Mouse (Mus musculus) brown adipose tissue, adult 24 weeks (tissue): ENCODE data around the gene Tinagl1. TPM values are rescaled to one million over a fixed set of nuclear protein-coding genes. Genes with fewer than 3 reads are reported as not detected.

Source experiments
- H3K27ac ChIP-seq: fragments of 200-500 bp; replicated peaks from 2 replicates; pipeline ENCODE4 v1.5.1; 2012; ENCODE audit warnings: low read depth, mild to moderate bottlenecking, low read length
- H3K4me1 ChIP-seq: fragments of 200-500 bp; 2 replicates; pipeline ENCODE4 v1.6.1; 2012; ENCODE audit warnings: low read length, mixed read lengths; ENCODE audit not compliant: control insufficient read depth, insufficient read depth, insufficient read length
- H3K4me3 ChIP-seq: fragments of 200-500 bp; 2 replicates; pipeline ENCODE4 v1.5.1; 2012; ENCODE audit warnings: low read depth, mild to moderate bottlenecking, low read length, moderate library complexity; ENCODE audit not compliant: insufficient read depth
- polyA plus RNA-seq: library from polyadenylated mRNA; stranded (reverse); fragments of >200 nt; gene quantifications from 2 replicates; pipeline ENCODE4 v1.2.4, GENCODE M21; 2012; ENCODE audit not compliant: missing spikeins, insufficient read depth, insufficient read length

Tinagl1 gene
- polyA plus RNA-seq, result 30.1 and 32.4 TPM in 2 replicates

DNA sequence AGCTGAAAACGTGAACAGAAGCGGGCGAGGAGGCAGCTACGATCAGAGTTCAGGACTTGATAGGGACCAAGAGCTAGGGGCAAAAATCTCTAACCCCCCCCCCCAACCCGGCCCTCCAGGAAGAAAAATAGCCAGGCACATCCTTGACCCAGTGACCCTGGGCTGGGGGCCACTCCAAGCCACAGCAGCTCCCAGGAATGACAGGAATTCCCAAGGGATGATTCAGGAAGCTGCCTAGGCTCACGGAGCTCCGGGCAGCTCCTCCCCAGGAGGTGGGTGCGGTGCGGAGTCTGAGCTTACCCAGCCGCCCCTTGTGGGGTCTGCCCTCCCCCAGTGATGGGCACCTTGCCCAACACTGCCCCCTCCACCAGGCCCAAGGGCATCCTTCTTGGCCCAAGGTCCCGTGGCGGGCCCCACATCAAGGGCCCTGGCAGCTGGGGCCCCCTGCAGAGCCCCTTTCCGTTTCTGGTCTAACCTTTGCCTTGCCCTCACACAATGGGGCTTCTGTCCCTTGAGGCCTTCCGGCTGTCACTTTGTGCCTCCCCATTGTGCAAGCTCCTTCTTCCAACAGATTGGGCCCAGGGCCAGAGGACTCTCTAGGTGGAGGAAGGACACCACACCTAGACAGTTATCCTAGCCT is at the start of gene Tinagl1:
Tinagl1 (minus strand) TSS at position 51 of the 640 bp plus-strand sequence.
- peak within 1 kb of the TSS; percentile 98 for H3K27ac ChIP-seq
- peaks cover 30% of the 10 kb centered on the region for H3K4me1 ChIP-seq
- peak within 1 kb of the TSS; percentile 66 for H3K4me3 ChIP-seq

DNA sequence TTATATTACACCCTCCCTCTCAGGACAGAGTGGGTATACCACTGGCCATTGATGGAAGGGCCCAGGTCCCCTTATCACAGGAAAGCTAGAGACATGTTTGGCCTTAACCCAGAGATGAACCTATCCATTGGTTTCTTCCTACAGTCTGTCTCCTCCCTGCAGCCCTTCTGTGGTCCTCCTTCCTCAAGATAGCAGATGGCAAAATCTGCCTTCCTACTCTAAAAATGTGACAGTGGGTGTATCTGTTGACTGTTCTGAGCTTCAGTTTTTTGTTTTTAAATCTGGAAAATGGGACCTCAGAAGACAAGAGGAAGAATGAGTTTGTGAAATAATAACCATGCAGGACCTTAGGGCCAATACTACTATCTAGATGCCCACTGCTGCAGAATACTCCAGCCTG is 49.1 kb upstream of the Tinagl1 start:
- no peak overlapping the region for H3K27ac ChIP-seq
- H3K4me3 ChIP-seq, result no peak overlapping the region
- H3K4me1 ChIP-seq, result no peaks in the 10 kb centered on the region

DNA sequence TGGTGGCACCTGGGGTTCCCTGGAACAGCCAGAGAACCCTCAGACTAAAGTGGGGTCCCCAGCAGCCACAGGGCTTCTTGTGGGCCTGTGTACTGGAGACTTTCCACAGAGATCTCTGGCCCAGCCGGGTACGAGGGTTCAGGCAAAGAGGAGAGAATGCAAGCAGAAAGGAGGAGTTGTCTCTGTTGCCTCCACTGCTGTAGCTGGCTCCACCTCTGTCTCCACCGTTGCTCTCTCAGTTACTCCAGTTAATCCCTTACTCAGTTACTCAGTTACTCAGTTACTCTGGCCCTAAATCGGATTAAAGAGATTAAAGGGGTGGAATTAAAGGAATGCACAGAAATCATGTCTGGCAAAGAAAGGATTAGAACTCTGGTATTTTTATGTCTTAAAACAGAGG is 47.3 kb upstream of the Tinagl1 start, which contains the start of gene Gm853:
Gm853 (minus strand) TSS at position 223 of the 400 bp plus-strand sequence.
- Histone ChIP-seq H3K27ac (no peak within 1 kb of the TSS), H3K4me3 (no peak within 1 kb of the TSS), H3K4me1 (no peaks in the 10 kb centered on the region)

DNA sequence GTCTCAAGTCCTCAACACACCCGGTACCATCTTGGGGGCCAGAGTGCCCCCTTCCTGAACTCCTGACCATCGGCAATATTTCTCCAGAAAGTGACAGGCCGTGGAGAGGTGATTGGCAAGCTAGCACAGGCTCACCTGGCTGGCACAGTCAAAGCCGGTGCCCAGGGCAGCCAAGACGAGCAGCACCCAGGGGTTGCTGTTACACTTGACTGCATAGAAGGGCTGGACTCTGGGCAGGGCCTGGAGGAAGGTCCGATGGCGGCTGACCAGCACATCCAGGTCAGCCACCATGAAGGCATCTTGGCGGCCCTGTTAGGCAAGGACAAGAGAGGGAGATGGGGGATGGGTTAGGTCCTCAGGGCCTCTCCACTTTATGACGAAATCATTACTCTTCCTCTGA is 45.3 kb upstream of the Tinagl1 start:
- no peak overlapping the region for H3K27ac ChIP-seq
- H3K4me1 ChIP-seq, result no peaks in the 10 kb centered on the region
- no peak overlapping the region for H3K4me3 ChIP-seq

DNA sequence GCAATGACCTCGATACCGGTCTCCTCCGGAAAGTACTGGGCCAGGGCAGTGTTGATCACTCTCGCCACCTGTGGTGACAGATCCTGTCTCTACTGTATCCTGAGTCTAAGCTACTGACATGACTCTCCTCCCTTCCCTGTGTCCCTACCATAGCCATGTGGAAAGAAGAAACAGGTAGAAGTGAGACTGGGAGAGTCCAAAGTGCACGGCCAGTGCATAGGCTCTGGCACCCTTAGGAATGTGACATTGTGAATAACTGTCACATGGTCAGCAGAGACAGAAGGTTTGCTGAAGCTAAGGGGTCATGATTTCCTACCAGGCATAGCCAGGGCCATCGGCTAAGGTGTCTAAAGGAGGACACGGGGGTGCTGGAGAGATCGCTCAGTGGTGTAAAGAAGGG is 40.5 kb upstream of the Tinagl1 start:
- no peaks in the 10 kb centered on the region for H3K4me1 ChIP-seq
- no peak overlapping the region for H3K27ac ChIP-seq
- no peak overlapping the region for H3K4me3 ChIP-seq

GRCm38 (mm10) chr4:130213857-130214256 is 38.9 kb upstream of the Tinagl1 start:
- H3K4me3 ChIP-seq, result no peak overlapping the region
- H3K27ac ChIP-seq, result no peak overlapping the region
- H3K4me1 ChIP-seq, result no peaks in the 10 kb centered on the region

DNA sequence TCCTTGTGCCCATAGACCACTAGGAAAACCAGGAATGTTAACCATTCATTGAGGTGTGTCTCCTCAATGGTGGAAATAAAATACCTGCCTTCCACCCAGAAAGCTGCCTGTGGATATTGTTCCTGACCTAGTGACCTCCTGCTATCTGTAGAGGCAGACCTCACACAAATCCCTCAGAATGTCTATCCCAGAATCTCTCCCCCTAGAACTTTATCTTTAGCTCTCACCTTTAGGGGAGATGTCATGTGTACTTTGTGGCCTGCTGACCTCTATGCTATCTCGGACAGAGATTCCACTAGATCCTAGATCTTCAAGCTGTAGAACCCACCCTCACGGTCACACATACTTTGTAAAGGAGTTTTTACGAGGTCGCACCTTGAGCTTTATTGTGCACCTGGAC is 38.3 kb upstream of the Tinagl1 start:
- Histone ChIP-seq H3K4me3 (no peak overlapping the region), H3K27ac (no peak overlapping the region)

GRCm38 (mm10) chr4:130212421-130212820 is 37.5 kb upstream of the Tinagl1 start:
- Histone ChIP-seq H3K27ac (no peak overlapping the region), H3K4me1 (no peaks in the 10 kb centered on the region)

More for the DNA sequence above, 38.3 kb upstream of the Tinagl1 start:
- H3K4me1 ChIP-seq, result no peaks in the 10 kb centered on the region

GRCm38 (mm10) chr4:130211870-130212269 is 36.9 kb upstream of the Tinagl1 start:
- no peak overlapping the region for H3K27ac ChIP-seq
- H3K4me3 ChIP-seq, result no peak overlapping the region
- H3K4me1 ChIP-seq, result no peaks in the 10 kb centered on the region

More at GRCm38 (mm10) chr4:130212421-130212820, 37.5 kb upstream of the Tinagl1 start:
- no peak overlapping the region for H3K4me3 ChIP-seq

- Histone ChIP-seq H3K4me1 (no peaks in the 10 kb centered on the region), H3K4me3 (peak overlapping the region; percentile 30), H3K27ac (no peak overlapping the region)
These were observed 24.1 kb upstream of the Tinagl1 start for GRCm38 (mm10) chr4:130198694-130199670.

DNA sequence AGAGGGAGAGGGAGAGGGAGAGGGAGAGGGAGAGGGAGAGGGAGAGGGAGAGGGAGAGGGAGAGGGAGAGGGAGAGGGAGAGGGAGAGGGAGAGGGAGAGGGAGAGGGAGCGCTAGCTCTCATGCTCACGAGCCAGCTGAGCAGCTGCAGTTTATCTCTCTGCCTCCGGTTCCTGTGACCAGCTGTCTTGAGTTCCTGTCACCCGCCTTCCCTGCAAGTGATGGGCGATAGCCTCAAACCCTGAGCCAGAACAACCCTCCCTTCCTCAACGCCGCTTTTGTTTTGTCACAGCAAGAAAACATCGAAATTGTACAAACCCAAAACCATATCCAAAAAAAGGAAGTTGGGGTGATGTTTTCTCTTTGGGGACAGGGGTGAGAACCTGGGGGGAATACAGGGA is 21.6 kb upstream of the Tinagl1 start:
- H3K4me1 ChIP-seq, result no peaks in the 10 kb centered on the region
- no peak overlapping the region for H3K27ac ChIP-seq
- H3K4me3 ChIP-seq, result no peak overlapping the region

DNA sequence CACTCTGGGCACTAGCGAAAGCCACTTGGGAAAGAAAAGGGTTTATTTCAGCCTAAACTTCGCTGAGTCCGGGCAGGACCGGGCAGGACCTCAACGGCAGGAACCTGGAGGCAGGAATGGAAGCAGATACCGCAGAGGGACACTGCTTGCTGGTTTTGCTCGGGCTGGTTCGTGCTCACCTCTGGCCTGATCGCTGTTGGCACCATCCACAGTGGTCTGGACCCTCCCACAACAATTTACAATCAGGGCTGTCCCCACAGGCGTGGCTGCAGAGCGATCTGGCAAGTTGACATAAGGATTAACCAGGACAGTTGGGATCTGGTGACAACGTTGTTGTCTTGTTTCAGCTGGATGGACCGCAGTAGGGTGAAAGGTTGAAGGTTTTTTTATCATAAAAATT is 21.0 kb upstream of the Tinagl1 start:
- H3K4me3 ChIP-seq, result no peak overlapping the region
- H3K4me1 ChIP-seq, result no peaks in the 10 kb centered on the region
- H3K27ac ChIP-seq, result no peak overlapping the region

- no peak overlapping the region for H3K4me3 ChIP-seq
- H3K4me1 ChIP-seq, result no peaks in the 10 kb centered on the region
- H3K27ac ChIP-seq, result no peak overlapping the region
These were observed 17.3 kb upstream of the Tinagl1 start for GRCm38 (mm10) chr4:130192266-130192665.

- no peak overlapping the region for H3K27ac ChIP-seq
- no peak overlapping the region for H3K4me3 ChIP-seq
- no peaks in the 10 kb centered on the region for H3K4me1 ChIP-seq
These were observed 14.7 kb upstream of the Tinagl1 start for GRCm38 (mm10) chr4:130189606-130190005.

- Histone ChIP-seq H3K27ac (no peak overlapping the region), H3K4me1 (no peaks in the 10 kb centered on the region), H3K4me3 (no peak overlapping the region)
These were observed 13.9 kb upstream of the Tinagl1 start for GRCm38 (mm10) chr4:130188806-130189297.
